Mouse (Mus musculus) neural tube, embryonic 12.5 days (tissue): Measurements from ENCODE around the gene Kdm1b. TPM values are rescaled to one million over a fixed set of nuclear protein-coding genes. Genes with fewer than 3 reads are reported as not detected.

Source experiments
- ATAC-seq: fragments of 200-750 bp; cut with Nextera tagmentation; 2 replicates; pipeline ENCODE4 v1.8.0; 2017; ENCODE audit warnings: low read depth, mild to moderate bottlenecking, moderate TSS enrichment, moderate library complexity; ENCODE audit not compliant: low FRiP score
- H3K27ac ChIP-seq: fragments of 300-500 bp; sonication (generic); 2 replicates; pipeline ENCODE4 v1.5.1; 2016
- H3K27me3 ChIP-seq: fragments of 300-500 bp; sonication (generic); replicated peaks from 2 replicates; pipeline ENCODE4 v1.6.1; 2016; ENCODE audit warnings: mild to moderate bottlenecking
- H3K36me3 ChIP-seq: fragments of 300-500 bp; sonication (generic); 2 replicates; pipeline ENCODE4 v1.6.1; 2016; ENCODE audit warnings: mild to moderate bottlenecking
- H3K4me1 ChIP-seq: fragments of 300-500 bp; sonication (generic); 2 replicates; pipeline ENCODE4 v1.6.1; 2016
- H3K4me2 ChIP-seq: fragments of 300-500 bp; sonication (generic); replicated peaks from 2 replicates; pipeline ENCODE4 v1.6.1; 2016; ENCODE audit warnings: mild to moderate bottlenecking
- H3K4me3 ChIP-seq: fragments of 300-500 bp; sonication (generic); 2 replicates; pipeline ENCODE4 v1.5.1; 2016
- H3K9ac ChIP-seq: fragments of 300-500 bp; sonication (generic); 2 replicates; pipeline ENCODE4 v1.6.1; 2016; ENCODE audit warnings: mild to moderate bottlenecking
- H3K9me3 ChIP-seq: fragments of 300-500 bp; sonication (generic); 2 replicates; pipeline ENCODE4 v1.6.1; 2016; ENCODE audit warnings: mild to moderate bottlenecking
- WGBS: fragments of 180-500 bp; shearing (Covaris S2); methylation state at CpG from one replicate; pipeline ENCODE4 v1.1.7; 2016; 5-methylcytosine and 5-hydroxymethylcytosine counted together
- polyA plus RNA-seq: library from polyadenylated mRNA; unstranded; fragments of >200 nt; fragmentation: Nextera tagmentation; extraction: Ambion mirVana; gene quantifications from 2 replicates; pipeline ENCODE4 v1.2.1, GENCODE M21; 2016

Gene Kdm1b
- polyA plus RNA-seq, 1 experiment from 2014 or later: 17.9 TPM

DNA sequence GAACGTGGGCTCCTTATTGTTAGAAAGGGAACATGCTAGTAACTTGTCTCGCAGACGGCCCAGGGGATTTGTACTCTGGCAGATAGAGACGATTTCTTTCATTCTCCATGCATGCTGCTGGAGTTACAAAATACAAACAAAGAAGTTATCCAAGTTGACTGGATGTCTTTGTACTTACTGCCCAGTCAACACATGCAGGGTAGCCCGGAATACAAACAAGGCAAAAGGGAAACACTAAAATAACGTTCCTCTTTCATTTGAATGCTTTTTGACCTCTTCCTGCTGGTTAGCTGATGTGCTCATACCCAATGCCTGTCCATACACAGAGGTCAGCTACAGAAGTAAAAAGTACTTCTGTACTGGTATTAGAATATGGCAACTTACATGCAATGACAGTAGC, 5.4 kb upstream of the Kdm1b start:
- no peak overlapping the region for H3K4me3 ChIP-seq
- H3K27ac ChIP-seq: no peak overlapping the region
- H3K36me3 ChIP-seq: peaks cover 8% of the 10 kb centered on the region; the same call in 1 of the 2 replicates
- no peaks in the 10 kb centered on the region for H3K9me3 ChIP-seq
- H3K27me3 ChIP-seq: no peaks in the 10 kb centered on the region
- peaks cover 5% of the 10 kb centered on the region; the same call in 1 of the 2 replicates for H3K4me1 ChIP-seq
- H3K9ac ChIP-seq: no peak overlapping the region
- ATAC-seq: no peak
- no peak overlapping the region for H3K4me2 ChIP-seq
- WGBS: 85% methylated on average over 6 of the region's 6 CpGs

GRCm38 (mm10) chr13:47040061-47040460, 3.2 kb upstream of the Kdm1b start:
- 93% methylated on average over 5 of the region's 5 CpGs for WGBS
- no peak overlapping the region for H3K4me2 ChIP-seq
- ATAC-seq: no peak

DNA sequence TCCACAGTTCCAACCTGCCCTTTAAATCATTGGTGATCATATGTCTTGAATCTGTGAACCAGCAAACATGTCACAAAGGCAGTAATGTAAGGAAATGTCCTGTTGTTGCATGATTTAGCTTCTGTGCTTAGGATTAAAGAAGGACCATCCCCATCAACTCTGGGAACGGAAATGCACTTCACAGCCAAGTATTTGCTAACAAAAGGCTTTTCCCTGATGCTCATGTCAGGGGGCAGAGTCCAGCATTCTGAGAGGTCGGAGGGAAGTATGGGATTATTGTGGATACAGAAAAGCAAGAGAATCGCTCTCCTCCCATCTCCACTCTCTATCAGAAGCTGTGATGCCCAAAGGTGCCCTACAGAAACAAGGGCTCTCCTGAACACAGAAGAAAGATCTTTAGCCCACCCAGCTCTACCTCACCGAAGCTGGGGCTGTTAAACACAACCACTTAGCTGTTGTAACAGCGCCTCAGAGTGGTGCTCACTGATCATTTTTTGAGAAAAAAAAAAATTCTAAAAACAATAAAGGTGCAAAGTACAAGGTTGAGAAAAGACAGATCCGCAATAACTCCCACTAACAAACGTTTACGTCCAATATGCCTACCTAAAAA, 1.2 kb upstream of the Kdm1b start:
- WGBS: 60% methylated on average over 8 of the region's 8 CpGs
- ATAC-seq: no peak
- Histone ChIP-seq H3K9ac (no peak overlapping the region), H3K4me1 (peaks cover 14% of the 10 kb centered on the region), H3K4me3 (peak overlapping the region; percentile 75; the same call in 1 of the 2 replicates), H3K36me3 (no peaks in the 10 kb centered on the region), H3K27me3 (no peaks in the 10 kb centered on the region), H3K27ac (no peak overlapping the region), H3K9me3 (no peaks in the 10 kb centered on the region), H3K4me2 (peak overlapping the region; percentile 85)

More at GRCm38 (mm10) chr13:47040061-47040460, 3.2 kb upstream of the Kdm1b start:
- H3K27me3 ChIP-seq: no peaks in the 10 kb centered on the region
- peaks cover 2% of the 10 kb centered on the region; the same call in 1 of the 2 replicates for H3K36me3 ChIP-seq
- peaks cover 14% of the 10 kb centered on the region for H3K4me1 ChIP-seq
- no peak overlapping the region for H3K9ac ChIP-seq
- no peak overlapping the region for H3K27ac ChIP-seq
- H3K4me3 ChIP-seq: no peak overlapping the region
- H3K9me3 ChIP-seq: no peaks in the 10 kb centered on the region

GRCm38 (mm10) chr13:47043833-47044616, 726 bp downstream of the Kdm1b start:
- Histone ChIP-seq H3K4me2 (peak overlapping the region; percentile 85), H3K9ac (peak overlapping the region; percentile 78), H3K27ac (peak overlapping the region; percentile 46; the same call in 1 of the 2 replicates), H3K4me3 (peak overlapping the region; percentile 75), H3K9me3 (no peaks in the 10 kb centered on the region), H3K36me3 (peaks cover 7% of the 10 kb centered on the region; the same call in 1 of the 2 replicates), H3K4me1 (peaks cover 14% of the 10 kb centered on the region), H3K27me3 (no peaks in the 10 kb centered on the region)
- 1% methylated on average over 45 of the region's 45 CpGs for WGBS
- ATAC-seq: peak; percentile 57

GRCm38 (mm10) chr13:47044617-47044947, 1.3 kb downstream of the Kdm1b start, which contains the start of gene Tpmt:
Tpmt (minus strand) TSS chr13:47044737.
- peaks cover 14% of the 10 kb centered on the region for H3K4me1 ChIP-seq
- no peak for ATAC-seq
- peaks cover 12% of the 10 kb centered on the region; the same call in 1 of the 2 replicates for H3K36me3 ChIP-seq
- H3K27ac ChIP-seq: peak within 1 kb of the TSS; percentile 46; the same call in 1 of the 2 replicates
- H3K27me3 ChIP-seq: no peaks in the 10 kb centered on the region
- no peaks in the 10 kb centered on the region for H3K9me3 ChIP-seq
- peak within 1 kb of the TSS; percentile 75 for H3K4me3 ChIP-seq
- H3K9ac ChIP-seq: peak within 1 kb of the TSS; percentile 78
- H3K4me2 ChIP-seq: peak within 1 kb of the TSS; percentile 85
- 15% methylated on average over 10 of the region's 10 CpGs for WGBS

- ATAC-seq: no peak
- WGBS: 90% methylated on average over 4 of the region's 4 CpGs
- Histone ChIP-seq H3K4me1 (peaks cover 9% of the 10 kb centered on the region), H3K9me3 (no peaks in the 10 kb centered on the region), H3K36me3 (peaks cover 42% of the 10 kb centered on the region), H3K27me3 (no peaks in the 10 kb centered on the region), H3K9ac (no peak overlapping the region), H3K4me3 (no peak overlapping the region), H3K4me2 (no peak overlapping the region), H3K27ac (no peak overlapping the region)
These were observed 4.7 kb downstream of the Kdm1b start for GRCm38 (mm10) chr13:47047996-47048395.

DNA sequence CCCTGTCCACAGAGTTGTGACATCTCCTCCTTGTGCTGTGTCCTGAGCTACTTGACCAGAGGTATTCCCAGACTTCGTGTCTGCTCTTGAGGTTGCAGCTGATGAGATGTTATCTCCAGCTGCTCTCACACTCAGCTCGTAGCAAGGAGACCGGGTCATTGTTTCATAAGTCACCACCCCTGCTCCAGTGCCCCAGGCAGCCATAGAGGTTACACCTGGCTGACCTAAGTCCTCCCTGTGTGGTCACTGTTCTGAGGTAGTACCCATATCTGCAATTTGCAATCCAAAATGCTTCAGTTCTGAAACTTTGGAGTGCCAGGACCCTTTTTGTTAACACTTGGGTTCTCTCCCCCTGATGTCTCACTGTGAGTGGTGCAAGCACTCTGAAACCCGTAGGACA, 6.7 kb downstream of the Kdm1b start:
- no peak overlapping the region for H3K4me3 ChIP-seq
- peaks cover 55% of the 10 kb centered on the region for H3K36me3 ChIP-seq
- H3K4me1 ChIP-seq: no peaks in the 10 kb centered on the region
- H3K4me2 ChIP-seq: no peak overlapping the region
- WGBS: 88% methylated on average over 4 of the region's 4 CpGs
- H3K9ac ChIP-seq: no peak overlapping the region
- ATAC-seq: no peak
- H3K27ac ChIP-seq: no peak overlapping the region
- H3K27me3 ChIP-seq: no peaks in the 10 kb centered on the region
- no peaks in the 10 kb centered on the region for H3K9me3 ChIP-seq

DNA sequence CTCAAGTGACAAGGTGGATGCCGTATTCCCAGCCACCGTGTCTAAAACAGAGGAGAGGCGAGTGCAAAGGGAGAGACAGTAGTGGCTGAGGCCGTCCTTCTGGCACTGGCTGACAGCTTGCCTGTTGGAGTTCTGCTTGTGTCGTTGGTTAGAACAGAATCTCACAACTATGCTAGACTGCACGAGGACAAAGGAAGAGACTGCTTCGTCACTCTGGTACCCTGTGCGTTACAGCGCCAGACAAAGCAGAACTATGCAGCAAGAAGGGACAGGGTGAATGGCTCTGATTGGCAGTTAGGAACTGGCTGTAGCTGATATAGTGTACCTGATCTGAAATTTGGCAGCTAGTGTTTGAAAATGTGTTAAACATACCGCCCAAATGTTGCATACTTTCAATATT, 10.7 kb downstream of the Kdm1b start:
- no peak for ATAC-seq
- Histone ChIP-seq H3K36me3 (peaks cover 61% of the 10 kb centered on the region), H3K4me2 (no peak overlapping the region)

DNA sequence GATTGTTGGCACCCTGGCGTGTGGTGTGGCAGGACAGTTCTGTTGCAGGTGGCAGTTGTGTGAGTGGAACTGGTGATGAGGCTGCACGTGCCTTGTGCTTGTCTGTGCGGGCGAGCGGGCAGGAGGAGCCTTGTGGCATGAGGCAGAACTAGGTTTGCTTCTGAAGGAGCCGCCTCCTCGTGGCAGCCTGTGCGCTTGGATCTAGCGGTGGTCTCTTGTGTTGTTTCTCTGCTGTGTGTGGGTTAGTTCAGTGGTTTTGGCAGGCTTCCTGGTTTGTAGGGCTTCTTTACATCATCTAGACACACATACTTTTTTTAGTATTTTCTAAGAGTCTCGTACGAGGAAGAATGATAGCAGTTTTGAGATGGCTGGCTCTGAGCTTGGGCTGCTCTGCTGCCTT, 12.8 kb downstream of the Kdm1b start:
- Histone ChIP-seq H3K9ac (no peak overlapping the region), H3K27me3 (no peaks in the 10 kb centered on the region), H3K36me3 (peaks cover 55% of the 10 kb centered on the region), H3K4me1 (no peaks in the 10 kb centered on the region), H3K4me3 (no peak overlapping the region), H3K9me3 (no peaks in the 10 kb centered on the region), H3K27ac (no peak overlapping the region), H3K4me2 (no peak overlapping the region)
- no peak for ATAC-seq
- 91% methylated on average over 11 of the region's 11 CpGs for WGBS

More for the DNA sequence above, 10.7 kb downstream of the Kdm1b start:
- Histone ChIP-seq H3K27me3 (no peaks in the 10 kb centered on the region), H3K4me1 (no peaks in the 10 kb centered on the region), H3K4me3 (no peak overlapping the region), H3K9ac (no peak overlapping the region), H3K9me3 (no peaks in the 10 kb centered on the region), H3K27ac (no peak overlapping the region)
- WGBS: 54% methylated on average over 10 of the region's 10 CpGs

GRCm38 (mm10) chr13:47056781-47057180, 13.5 kb downstream of the Kdm1b start:
- Histone ChIP-seq H3K36me3 (peaks cover 50% of the 10 kb centered on the region), H3K4me3 (no peak overlapping the region), H3K27me3 (no peaks in the 10 kb centered on the region), H3K27ac (no peak overlapping the region), H3K9me3 (no peaks in the 10 kb centered on the region), H3K4me2 (no peak overlapping the region), H3K9ac (no peak overlapping the region), H3K4me1 (no peaks in the 10 kb centered on the region)
- 97% methylated on average over 5 of the region's 5 CpGs for WGBS
- ATAC-seq: no peak

DNA sequence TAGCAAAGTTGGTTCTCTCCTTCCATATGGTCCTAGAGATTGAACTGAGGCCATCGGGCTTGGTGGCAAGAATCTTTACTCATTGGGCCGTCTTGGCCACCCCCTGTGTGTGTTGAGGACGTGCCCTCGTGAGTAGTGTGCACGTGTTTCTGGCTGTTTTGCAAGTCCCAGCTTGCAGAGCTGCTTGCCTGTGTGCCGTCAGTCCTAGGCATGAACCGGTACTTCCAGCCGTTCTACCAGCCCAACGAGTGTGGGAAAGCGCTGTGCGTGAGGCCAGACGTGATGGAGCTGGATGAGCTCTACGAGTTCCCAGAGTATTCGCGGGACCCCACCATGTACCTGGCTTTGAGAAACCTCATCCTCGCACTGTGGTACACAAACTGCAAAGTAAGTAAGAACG, 19.5 kb downstream of the Kdm1b start:
- H3K9me3 ChIP-seq: no peaks in the 10 kb centered on the region
- no peaks in the 10 kb centered on the region for H3K27me3 ChIP-seq
- no peak overlapping the region for H3K4me3 ChIP-seq
- H3K4me2 ChIP-seq: no peak overlapping the region
- H3K27ac ChIP-seq: no peak overlapping the region
- no peaks in the 10 kb centered on the region for H3K4me1 ChIP-seq
- ATAC-seq: no peak
- WGBS: 94% methylated on average over 17 of the region's 17 CpGs
- H3K9ac ChIP-seq: no peak overlapping the region
- H3K36me3 ChIP-seq: peaks cover 49% of the 10 kb centered on the region

DNA sequence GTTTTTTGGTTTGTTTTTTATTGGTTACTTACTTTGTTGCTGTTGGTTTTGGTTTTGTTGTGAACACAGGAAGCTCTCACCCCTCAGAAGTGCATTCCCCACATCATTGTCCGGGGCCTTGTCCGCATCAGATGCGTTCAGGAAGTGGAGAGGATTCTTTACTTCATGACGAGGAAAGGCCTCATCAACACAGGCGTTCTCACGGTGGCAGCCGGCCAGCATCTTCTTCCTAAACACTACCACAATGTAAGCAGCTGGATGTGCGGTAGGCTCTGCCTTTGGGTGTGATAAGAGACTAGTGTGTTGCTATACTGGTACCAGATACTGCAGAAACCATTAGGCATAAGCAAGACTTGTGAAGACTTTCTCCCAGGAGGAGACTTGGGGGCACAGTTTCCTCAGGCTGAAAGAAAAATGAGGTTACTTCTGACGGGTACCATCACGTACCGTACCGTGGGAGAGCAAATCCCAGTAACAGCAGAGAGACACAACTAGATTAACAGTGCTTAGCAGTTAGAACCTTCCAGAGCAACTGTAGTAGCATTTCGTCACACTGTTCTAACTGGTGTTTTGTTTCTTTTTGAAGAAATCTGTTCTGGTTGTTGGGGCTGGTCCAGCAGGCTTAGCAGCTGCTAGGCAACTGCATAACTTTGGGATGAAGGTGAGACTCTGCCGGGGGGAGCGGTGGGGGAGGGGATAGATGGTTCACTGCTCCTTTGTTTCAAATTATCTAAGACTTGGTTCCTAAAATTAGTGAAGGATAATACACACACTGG, 20.9 kb downstream of the Kdm1b start:
- WGBS: 89% methylated on average over 15 of the region's 15 CpGs
- no peak for ATAC-seq
- Histone ChIP-seq H3K9me3 (no peaks in the 10 kb centered on the region), H3K27me3 (no peaks in the 10 kb centered on the region), H3K4me1 (no peaks in the 10 kb centered on the region), H3K4me2 (no peak overlapping the region), H3K27ac (no peak overlapping the region), H3K9ac (no peak overlapping the region), H3K4me3 (no peak overlapping the region), H3K36me3 (peaks cover 56% of the 10 kb centered on the region)
